Mouse (Mus musculus): ENCODE measurements around the gene Emx2. TPM values are rescaled to one million over a fixed set of nuclear protein-coding genes. Genes with fewer than 3 reads are reported as not detected.

Emx2 gene
- 158 TPM for polyA plus RNA-seq (2014; fragmentation: Illumina TruSeq; extraction: RNeasy Lipid Tissue Mini Kit (QIAGEN cat#74804))

DNA sequence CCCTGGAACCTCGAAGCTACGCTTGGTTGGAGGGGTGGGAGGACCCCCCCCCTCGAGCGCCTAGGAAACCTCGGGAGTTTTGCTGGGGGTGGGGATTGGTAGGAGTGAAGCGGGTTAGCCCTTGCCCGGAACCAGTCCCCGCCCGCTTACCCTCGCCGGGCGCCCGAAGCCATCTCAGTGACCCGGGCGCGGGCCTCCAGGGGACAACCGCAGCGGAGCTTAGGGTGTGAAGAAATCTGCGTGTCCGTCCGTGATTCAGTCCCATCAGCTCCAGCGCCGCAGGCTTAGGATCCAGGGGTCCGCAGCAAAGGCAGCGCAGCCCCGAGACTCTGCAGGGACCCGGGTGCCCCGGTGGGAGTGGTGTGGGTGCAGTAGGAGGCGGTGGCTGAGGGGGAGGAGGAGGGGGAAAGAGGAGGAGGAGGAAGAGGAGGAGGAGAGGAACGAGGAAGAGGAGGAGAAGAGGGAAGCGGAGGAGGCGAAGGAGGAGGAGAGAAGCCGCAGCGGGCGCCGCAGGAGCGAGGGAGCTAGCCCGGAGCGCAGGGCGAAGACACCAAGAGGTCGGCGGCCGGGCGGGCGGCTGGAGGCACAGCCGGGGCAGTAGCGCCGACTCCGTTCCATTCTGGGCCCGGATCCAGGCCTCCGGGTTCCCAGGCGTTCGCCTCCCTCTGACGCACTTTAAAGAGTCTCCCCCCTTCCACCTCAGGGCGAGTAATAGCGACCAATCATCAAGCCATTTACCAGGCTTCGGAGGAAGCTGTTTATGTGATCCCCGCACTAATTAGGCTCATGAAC, at the start of gene Emx2:
Gene Emx2, plus strand, starts transcription at position 422 of the 792 bp plus-strand sequence.

Other genes starting within 250 kb of the Emx2 start
- gene Kcnk18, start 239.2 kb upstream of the Emx2 start, polyA plus RNA-seq (2014; fragmentation: Illumina TruSeq; extraction: RNeasy Lipid Tissue Mini Kit (QIAGEN cat#74804)) = 0.17 TPM
- gene Slc18a2, start 197.5 kb upstream of the Emx2 start, polyA plus RNA-seq (2014; fragmentation: Illumina TruSeq; extraction: RNeasy Lipid Tissue Mini Kit (QIAGEN cat#74804)) = 234 TPM
- gene Rps12-ps3, start 136.1 kb upstream of the Emx2 start, polyA plus RNA-seq (2014; fragmentation: Illumina TruSeq; extraction: RNeasy Lipid Tissue Mini Kit (QIAGEN cat#74804)) = 1.5 TPM
- gene Pdzd8, start 112.6 kb upstream of the Emx2 start, polyA plus RNA-seq (2014; fragmentation: Illumina TruSeq; extraction: RNeasy Lipid Tissue Mini Kit (QIAGEN cat#74804)) = 97.2 TPM

Data from ovary, adult 10 weeks (tissue).